Mouse (Mus musculus) hematopoietic stem cell, adult 5-6 weeks (primary cell): ENCODE results near the gene Btn1a1. TPM values are rescaled to one million over a fixed set of nuclear protein-coding genes. Genes with fewer than 3 reads are reported as not detected.

ENCODE experiments used
- ATAC-seq, 2 experiments: fragments of 125-278 bp in 1 of 2; replicated peaks in 1 of 2; 2 replicates each; pipeline ENCODE4 v1.8.0; 2016 to 2017; ENCODE audit warnings: inconsistent platforms in 2 of 2, mild to moderate bottlenecking in 2 of 2, moderate number of reproducible peaks in 2 of 2, low read depth in 1 of 2, moderate TSS enrichment in 1 of 2; ENCODE audit not compliant: low FRiP score in 2 of 2, poor library complexity in 2 of 2, severe bottlenecking in 2 of 2, insufficient read depth in 1 of 2, low TSS enrichment in 1 of 2
- total RNA-seq: library from RNA; stranded (forward); fragments of 172-1452, 232-1000 nt; gene quantifications from 2 replicates; pipeline ENCODE4 v1.2.3, GENCODE M21; 2017

Btn1a1 gene
- total RNA-seq, 1 experiment from 2014 or later: 0.20 TPM

GRCm38 (mm10) chr13:23431351-23431771 lies 34.3 kb downstream of the Btn1a1 start:
- peak; percentile 35 to 46 for ATAC-seq

GRCm38 (mm10) chr13:23430734-23431133 lies 35.0 kb downstream of the Btn1a1 start:
- peak; percentile 51 to 67 for ATAC-seq

GRCm38 (mm10) chr13:23429771-23430380 lies 35.8 kb downstream of the Btn1a1 start:
- no peak for ATAC-seq

- no peak for ATAC-seq
These were observed 37.3 kb downstream of the Btn1a1 start for GRCm38 (mm10) chr13:23428166-23428993.

- no peak for ATAC-seq
These were observed 38.2 kb downstream of the Btn1a1 start for GRCm38 (mm10) chr13:23427401-23427910.

- ATAC-seq: no peak
These were observed 38.8 kb downstream of the Btn1a1 start for GRCm38 (mm10) chr13:23426922-23427321.

GRCm38 (mm10) chr13:23426335-23426734 lies 39.4 kb downstream of the Btn1a1 start:
- no peak for ATAC-seq

- no peak for ATAC-seq
These were observed 40.2 kb downstream of the Btn1a1 start for GRCm38 (mm10) chr13:23425505-23425904.

- ATAC-seq: peak; percentile 88 to 94
These were observed 41.0 kb downstream of the Btn1a1 start for GRCm38 (mm10) chr13:23424494-23425325.

GRCm38 (mm10) chr13:23424052-23424380 lies 41.7 kb downstream of the Btn1a1 start:
- ATAC-seq: peak; percentile 18 to 20; a peak in 2 of 4 replicates

GRCm38 (mm10) chr13:23423286-23424051 lies 42.2 kb downstream of the Btn1a1 start, which contains the start of gene Abt1:
Abt1 (minus strand) TSS chr13:23423866.
- ATAC-seq: peak; percentile 77 to 80

GRCm38 (mm10) chr13:23422351-23422750 lies 43.4 kb downstream of the Btn1a1 start:
- no peak for ATAC-seq

GRCm38 (mm10) chr13:23412630-23413521 lies 52.8 kb downstream of the Btn1a1 start:
- no peak; a peak in 2 of 4 replicates for ATAC-seq

GRCm38 (mm10) chr13:23412211-23412629 lies 53.5 kb downstream of the Btn1a1 start:
- no peak for ATAC-seq

- ATAC-seq: no peak
These were observed 54.1 kb downstream of the Btn1a1 start for GRCm38 (mm10) chr13:23411311-23412210.
